Mouse (Mus musculus) CD4-positive, CD25-positive, alpha-beta regulatory T cell, adult 2 months (primary cell): ENCODE results near the gene Wdr24.
A peak's percentile ranks its signal among the peaks of the same experiment; 100 is the strongest.

Experiments used
- DNase-seq: peaks from one replicate; pipeline ENCODE4 v3.0.0-alpha.2; 2012; ENCODE audit warnings: low read depth, low spot score

Wdr24 gene

DNA sequence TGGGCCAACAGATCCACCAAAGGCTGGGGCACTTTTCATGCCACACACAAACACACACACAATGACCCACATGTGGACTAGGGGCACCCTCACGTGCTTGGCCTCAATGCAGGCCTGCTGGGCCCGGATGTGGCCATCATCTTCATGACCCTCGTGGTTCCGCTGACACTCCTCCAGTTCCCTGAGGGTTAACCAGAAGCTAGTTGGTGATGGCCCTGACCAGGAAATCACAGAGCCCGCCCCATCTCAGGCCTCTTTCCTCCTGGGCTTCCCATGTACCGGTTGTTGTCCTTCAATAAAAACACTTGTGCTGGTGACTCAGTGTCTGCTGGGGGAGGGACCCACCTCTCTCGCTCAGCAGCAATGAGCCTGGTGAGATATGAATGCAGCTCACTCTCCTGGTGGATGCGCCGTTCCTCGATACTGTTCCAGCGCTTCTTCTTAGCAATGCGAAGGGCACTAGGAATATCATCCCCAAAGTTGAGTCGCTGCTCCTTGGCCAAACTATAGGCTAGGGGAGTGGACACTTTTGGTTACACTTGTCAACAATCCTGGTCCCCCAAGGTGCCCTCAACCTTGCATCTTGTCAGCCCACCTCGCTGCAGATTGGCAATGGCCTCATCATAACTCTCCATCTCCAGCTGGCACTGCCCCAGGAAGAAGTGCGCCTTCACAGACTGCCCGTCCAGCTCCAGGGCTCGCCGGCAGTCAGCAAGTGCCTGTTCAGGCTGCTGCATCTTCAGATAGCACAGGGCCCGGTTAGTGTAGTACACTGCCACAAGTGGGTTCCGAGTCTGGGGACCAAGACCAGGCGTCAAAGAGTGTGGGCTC is 8.2 kb downstream of the Wdr24 start:
- DNase-seq, result no peak

GRCm38 (mm10) chr17:25832436-25833290 is 9.2 kb downstream of the Wdr24 start:
- DNase-seq, result peak; percentile 98

- DNase-seq, result peak; percentile 64
Observed at GRCm38 (mm10) chr17:25833291-25833663, 9.8 kb downstream of the Wdr24 start, which contains the start of gene Stub1. TSS of gene Stub1 (minus strand) at chr17:25833404.

DNA sequence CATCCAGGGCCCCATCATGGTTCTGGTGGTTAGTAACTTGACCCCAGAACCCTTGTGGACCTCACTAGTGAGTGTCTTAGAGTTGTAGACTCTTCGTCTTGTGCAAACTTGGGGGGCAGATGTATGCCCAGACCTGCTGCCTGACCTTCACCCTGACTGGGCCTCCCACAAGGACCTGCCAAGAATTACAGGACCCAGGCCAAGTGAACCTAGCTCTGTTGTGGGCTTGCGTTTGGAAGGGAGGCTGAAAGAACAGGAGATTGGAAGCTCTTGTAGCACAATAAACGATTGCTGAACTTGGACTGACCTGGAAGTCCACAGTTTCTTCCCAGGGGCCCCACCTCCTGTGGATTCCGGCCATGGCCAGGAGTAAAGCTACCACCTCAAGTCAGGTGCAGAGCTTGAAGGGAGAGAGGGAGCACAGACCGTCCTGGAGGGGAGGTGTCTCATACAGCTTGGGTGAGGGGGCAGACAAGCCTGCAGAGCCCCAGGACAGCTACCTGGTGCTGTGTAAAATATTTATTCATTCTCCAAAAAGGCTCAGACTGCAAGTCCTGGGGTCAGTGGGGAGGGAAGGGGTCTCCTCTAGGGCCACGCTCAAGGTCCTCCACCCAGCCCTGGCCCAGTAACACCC is 10.7 kb downstream of the Wdr24 start:
- DNase-seq, result no peak

GRCm38 (mm10) chr17:25834595-25835222 is 11.3 kb downstream of the Wdr24 start:
- no peak for DNase-seq

DNA sequence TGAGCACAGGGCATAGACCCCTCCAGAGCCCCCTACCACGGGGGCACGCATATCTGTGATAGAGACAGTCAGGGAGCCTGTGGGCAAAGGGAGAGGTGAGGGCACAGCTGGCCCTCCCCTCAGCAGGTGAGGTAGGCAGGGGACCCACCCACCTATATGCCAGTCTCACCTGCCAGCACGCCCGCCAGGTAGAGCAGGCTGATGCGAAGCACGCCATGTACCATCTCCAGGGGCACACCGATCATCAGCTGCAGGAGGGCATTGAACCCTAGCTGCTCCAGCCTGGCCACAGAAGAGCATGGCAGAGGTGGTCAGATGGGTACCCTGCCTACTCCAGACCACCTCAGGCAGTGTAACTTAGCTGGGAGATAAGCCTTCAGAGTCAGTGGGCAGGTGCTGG is 11.9 kb downstream of the Wdr24 start:
- no peak for DNase-seq

DNA sequence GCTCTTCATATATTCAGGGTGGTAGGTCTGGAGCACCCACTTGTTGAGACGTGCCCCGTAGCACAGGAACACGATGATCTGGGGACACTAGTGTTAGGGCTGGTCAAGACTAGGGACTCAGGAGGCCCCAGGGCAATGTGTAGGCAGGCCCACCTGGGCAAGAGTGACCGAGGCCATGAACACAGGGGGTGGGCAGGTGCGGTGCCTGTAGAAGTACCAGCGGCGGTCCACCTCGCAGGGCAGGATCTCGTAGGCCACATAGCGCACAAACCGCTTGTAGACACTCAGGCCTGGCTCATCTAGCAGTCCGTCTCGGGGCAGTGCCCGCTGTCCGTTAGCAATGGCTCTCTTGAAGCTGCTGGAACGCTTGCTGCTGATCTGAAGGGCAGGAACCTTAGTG is 12.4 kb downstream of the Wdr24 start:
- no peak for DNase-seq

DNA sequence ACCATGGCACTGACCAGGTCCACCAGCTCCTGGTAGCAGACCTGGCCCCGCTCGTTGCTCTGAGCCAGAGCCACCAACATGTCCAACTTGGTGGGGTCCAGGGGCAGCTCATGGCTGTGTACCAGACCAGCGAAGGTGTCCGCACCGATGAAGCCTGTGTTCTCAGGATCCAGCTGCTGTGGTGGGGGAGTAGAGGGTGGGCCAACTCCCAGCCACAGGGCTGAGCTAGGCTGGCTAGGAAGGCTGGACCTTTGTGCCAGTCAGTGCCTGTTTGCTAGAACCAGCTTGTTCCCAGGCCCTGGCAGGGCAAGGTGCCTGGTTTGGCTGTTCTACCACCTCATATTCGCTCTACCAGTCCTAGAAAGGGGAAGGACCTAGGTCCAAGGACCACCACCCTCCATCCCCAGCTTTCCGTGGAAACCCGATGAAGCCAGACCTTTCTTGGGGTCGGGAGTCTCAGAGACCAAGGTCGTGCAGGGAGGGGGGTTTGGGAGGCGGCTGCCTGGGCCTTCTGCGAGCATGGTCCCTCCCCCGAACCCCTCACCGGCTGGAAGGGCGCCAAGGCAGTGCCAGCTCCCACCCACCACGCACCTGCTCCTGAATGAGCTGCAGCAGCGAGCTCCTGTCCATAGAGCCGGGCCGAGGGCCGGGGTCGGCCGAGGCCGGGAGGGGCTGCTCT is 13.1 kb downstream of the Wdr24 start:
- DNase-seq, result no peak

DNA sequence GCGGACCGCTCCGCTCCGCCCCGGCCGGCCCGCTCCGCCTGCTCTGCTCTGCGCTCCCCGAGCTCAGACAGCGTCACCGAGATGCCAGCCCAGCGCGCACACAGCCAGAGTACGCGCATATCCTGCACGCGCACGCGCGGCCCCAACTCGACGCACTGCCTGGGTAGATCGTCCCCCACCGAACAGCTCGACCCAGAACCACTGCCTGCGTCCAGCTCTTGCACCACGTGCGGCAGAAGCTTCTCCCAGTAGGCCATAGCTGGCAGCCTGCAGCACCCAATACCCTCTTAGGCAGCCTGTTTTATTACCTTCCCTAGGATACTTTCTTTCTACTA is 13.6 kb downstream of the Wdr24 start, which contains the start of gene Rhbdl1:
TSS of gene Rhbdl1 (minus strand) at position 220 of the 335 bp plus-strand sequence.
- peak; percentile 62 for DNase-seq

DNA sequence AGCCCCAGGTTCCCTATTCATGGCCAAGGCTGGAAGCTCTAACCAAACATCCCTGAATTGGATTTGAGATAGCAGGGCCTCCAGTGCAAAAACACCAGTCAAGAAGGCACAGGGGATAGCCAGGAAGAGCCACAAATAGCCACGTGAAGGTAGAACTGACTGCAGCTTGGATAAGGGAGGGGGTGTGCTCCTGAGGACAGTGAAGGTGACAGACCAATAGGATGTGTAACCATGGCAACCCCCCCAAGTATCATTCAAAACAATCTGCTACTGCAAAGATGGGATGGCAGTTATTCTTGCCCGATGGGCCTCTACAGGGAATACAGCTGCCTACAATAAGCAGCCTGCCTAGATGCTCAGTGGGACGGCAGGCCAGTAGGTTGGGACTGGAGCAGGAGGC is 14.1 kb downstream of the Wdr24 start:
- no peak for DNase-seq

DNA sequence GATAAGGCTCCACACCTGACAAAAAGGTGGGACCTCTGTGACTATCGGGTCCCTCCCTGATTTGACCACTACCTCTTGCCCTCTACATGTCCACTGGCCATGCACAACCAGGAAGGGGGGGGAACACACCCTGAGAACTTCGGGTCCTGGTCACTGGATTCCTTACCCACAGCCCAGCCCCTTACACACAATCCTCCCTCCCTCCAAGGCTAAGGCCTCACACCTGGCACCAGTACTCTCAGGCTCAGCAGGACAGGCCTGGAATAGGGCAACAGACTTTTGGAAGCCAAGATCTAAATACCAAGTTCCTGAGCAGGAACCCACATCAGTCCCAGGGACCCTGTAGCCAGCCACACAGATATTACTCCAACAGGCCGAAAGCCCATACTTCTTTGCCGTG is 15.5 kb downstream of the Wdr24 start:
- DNase-seq, result no peak

DNA sequence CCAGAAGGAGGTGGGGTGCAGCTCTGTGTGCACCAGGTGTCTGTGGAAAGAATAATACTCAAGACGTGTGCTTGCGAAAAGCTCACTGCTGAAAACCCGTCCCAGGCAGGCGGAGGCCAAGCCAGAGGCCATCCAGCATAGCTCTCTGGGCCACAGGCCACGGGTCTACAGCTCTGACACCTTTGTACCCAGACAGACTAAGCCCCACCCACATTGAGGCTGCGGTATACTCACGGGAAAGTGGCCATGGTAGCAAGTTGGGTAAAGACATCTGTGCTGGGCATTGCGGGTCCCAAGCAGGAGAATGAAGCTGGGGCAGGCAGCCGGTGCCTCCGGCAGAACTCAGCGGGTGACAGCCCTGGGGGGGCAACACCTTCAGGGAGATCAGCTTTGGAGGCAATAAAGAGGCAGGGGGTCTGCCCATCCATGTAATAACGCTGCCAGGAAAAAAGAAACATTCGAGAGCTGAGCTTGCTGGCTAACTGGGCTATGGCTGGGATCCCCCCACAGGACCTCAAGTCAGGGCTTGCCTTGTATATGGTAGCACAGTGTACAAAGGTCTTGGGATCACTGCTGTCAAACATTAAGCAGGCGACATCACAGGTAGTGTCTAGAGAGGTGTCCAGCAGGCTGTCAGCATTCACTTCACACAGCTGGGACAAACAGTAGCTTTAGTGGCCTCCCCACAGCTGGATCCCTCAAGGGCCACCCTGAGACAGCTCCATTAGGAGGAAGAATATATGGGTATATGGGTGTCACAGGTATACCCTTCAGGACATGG is 16.2 kb downstream of the Wdr24 start:
- no peak for DNase-seq

- no peak for DNase-seq
Observed at GRCm38 (mm10) chr17:25840519-25840918, 17.1 kb downstream of the Wdr24 start.

- no peak for DNase-seq
Observed at GRCm38 (mm10) chr17:25841117-25841880, 17.9 kb downstream of the Wdr24 start, which contains the start of gene Gm20683. TSS of gene Gm20683 (minus strand) at chr17:25841763.

DNA sequence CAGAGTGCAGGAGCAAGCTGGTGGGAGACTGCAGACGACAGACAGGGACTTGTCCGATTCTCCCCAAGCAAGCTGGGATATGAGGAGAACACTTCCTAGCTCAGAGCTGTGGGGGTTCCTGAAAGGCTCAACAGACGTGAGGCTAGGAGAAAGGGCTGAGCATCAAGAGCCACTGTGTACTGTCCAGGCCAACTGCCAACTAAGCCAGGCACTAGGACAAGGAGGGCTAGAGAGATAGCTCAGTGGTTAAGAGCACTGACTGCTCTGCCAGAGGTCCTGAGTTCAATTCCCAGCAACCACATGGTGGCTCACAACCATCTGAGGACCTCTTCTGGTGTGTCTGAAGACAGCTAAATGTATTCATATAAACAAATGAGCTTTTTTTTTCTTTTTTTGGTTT is 19.1 kb downstream of the Wdr24 start:
- no peak for DNase-seq

GRCm38 (mm10) chr17:25843122-25843521 is 19.7 kb downstream of the Wdr24 start:
- DNase-seq, result no peak

DNA sequence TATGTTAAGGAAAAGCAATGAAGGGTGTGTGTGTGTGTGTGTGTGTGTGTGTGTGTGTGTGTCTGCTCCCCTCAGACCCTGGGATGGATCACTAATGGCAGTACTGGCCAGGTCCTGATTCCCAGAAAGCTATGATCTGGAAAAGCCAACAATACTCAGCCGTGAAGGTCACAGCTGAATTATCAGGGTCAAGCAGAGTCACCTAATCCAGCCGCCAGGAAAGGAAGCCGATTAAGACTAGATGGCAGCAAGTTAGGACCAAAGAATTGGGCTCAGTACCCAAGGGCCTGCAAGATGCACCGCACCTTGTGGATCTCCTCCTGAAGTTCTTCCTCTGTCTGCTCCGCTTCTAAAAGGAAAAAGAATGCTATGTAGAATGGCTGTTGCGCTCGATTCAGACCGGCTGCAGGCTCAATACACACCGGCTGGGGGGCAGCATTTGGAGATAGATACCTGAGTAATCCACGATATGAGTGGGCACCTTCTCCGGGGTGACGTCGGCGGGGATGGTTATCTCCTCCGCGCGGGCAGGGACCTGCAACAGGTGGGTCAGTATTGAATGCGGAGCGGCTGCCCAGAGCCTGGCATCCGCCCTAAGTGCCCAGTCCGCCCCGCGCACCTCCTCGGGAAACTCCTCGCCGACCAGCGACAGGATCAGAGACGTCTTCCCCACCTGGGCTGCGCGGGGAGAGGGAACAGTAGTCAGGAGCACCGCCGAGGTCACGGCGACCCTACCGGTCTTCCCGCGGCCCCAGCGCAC is 20.4 kb downstream of the Wdr24 start:
- no peak for DNase-seq

DNA sequence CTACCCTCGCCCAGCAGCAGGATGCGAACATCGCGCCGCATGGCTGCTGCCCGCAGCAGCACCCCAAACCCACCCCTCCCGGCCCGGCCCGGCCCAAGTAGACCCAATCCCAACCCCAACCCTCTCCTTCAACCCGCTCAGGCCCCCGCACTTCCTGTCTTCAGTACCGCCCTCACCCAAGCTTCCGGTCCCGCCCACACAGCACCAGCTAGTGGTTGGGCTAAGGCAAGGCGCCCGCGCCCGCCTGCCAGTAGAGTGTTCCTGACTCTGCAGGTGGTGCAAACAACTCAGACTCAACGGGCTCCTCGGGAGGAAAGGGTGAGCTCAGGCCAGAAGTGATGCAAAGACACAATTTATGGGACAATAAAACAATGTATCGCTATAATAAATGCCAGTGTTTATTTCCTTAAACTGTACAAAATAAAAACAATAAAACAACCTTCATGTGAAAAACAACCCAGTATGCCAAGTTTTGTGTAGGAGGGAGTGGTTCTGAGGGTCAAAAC is 21.0 kb downstream of the Wdr24 start, which contains the start of gene Rhot2:
TSS of gene Rhot2 (minus strand) at position 456 of the 506 bp plus-strand sequence.
- peak; percentile 97 for DNase-seq

- DNase-seq, result no peak
Observed at GRCm38 (mm10) chr17:25860229-25860628, 36.8 kb downstream of the Wdr24 start.
